Mouse (Mus musculus): ENCODE results near the gene Cep44.

Gene Cep44

GRCm38 (mm10) chr8:56550558-56551360 is at the start of gene Cep44, which contains the start of gene Fbxo8:
Gene Cep44, minus strand, starts transcription at chr8:56551047.
Gene Fbxo8, plus strand, starts transcription at chr8:56551090.
- DNase-seq: peak; percentile 81

- no peak for DNase-seq
These were observed 40.7 kb upstream of the Cep44 start for GRCm38 (mm10) chr8:56591502-56591901.

GRCm38 (mm10) chr8:56591084-56591483 is 40.2 kb upstream of the Cep44 start:
- no peak for DNase-seq

GRCm38 (mm10) chr8:56589004-56589403 is 38.2 kb upstream of the Cep44 start:
- DNase-seq: no peak

- no peak for DNase-seq
These were observed 32.0 kb upstream of the Cep44 start for GRCm38 (mm10) chr8:56582841-56583240.

- no peak for DNase-seq
These were observed 30.1 kb upstream of the Cep44 start for GRCm38 (mm10) chr8:56580918-56581317.

- no peak for DNase-seq
These were observed 16.0 kb upstream of the Cep44 start for GRCm38 (mm10) chr8:56566856-56567255.

GRCm38 (mm10) chr8:56564399-56565047 is 13.7 kb upstream of the Cep44 start:
- DNase-seq: no peak

- no peak for DNase-seq
These were observed 1.8 kb upstream of the Cep44 start for GRCm38 (mm10) chr8:56552551-56553103.

GRCm38 (mm10) chr8:56552045-56552444 is 1.2 kb upstream of the Cep44 start:
- no peak for DNase-seq

GRCm38 (mm10) chr8:56551361-56551852 is 560 bp upstream of the Cep44 start:
- peak; percentile 92 for DNase-seq

- DNase-seq: no peak
These were observed 3.0 kb downstream of the Cep44 start for GRCm38 (mm10) chr8:56547866-56548265.

GRCm38 (mm10) chr8:56540706-56541105 is 10.1 kb downstream of the Cep44 start:
- DNase-seq: no peak

GRCm38 (mm10) chr8:56530359-56530758 is 20.5 kb downstream of the Cep44 start:
- DNase-seq: peak; percentile 45

GRCm38 (mm10) chr8:56528869-56529268 is 22.0 kb downstream of the Cep44 start:
- DNase-seq: no peak

GRCm38 (mm10) chr8:56521051-56521450 is 29.8 kb downstream of the Cep44 start:
- no peak for DNase-seq

- DNase-seq: no peak
These were observed 30.6 kb downstream of the Cep44 start for GRCm38 (mm10) chr8:56520249-56520648.

GRCm38 (mm10) chr8:56518848-56519247 is 32.0 kb downstream of the Cep44 start:
- DNase-seq: no peak

GRCm38 (mm10) chr8:56508952-56509479 is 41.8 kb downstream of the Cep44 start:
- no peak for DNase-seq

- no peak for DNase-seq
These were observed 42.4 kb downstream of the Cep44 start for GRCm38 (mm10) chr8:56508318-56508951.

GRCm38 (mm10) chr8:56501911-56502310 is 48.9 kb downstream of the Cep44 start:
- DNase-seq: no peak

GRCm38 (mm10) chr8:56489496-56489895 is 61.4 kb downstream of the Cep44 start:
- peak; percentile 41 for DNase-seq

- DNase-seq: no peak
These were observed 64.8 kb downstream of the Cep44 start for GRCm38 (mm10) chr8:56486006-56486405.
